Mouse (Mus musculus) embryonic fibroblast, embryonic 13.5 days (primary cell): ENCODE results near the gene Astn2. TPM values are rescaled to one million over a fixed set of nuclear protein-coding genes. Genes with fewer than 3 reads are reported as not detected.

Source experiments
- H3K27ac ChIP-seq: 2 replicates; pipeline ENCODE4 v1.5.1; 2012; ENCODE audit warnings: low read length, control low read depth, inconsistent platforms; ENCODE audit not compliant: insufficient read depth
- H3K4me1 ChIP-seq: 2 replicates; pipeline ENCODE4 v1.6.1; 2011; ENCODE audit warnings: low read length; ENCODE audit not compliant: control insufficient read depth, insufficient read depth
- H3K4me3 ChIP-seq: 2 replicates; pipeline ENCODE4 v1.5.1; 2011; ENCODE audit warnings: mild to moderate bottlenecking, control low read depth, low read length; ENCODE audit not compliant: insufficient read depth
- CTCF ChIP-seq: IDR thresholded peaks from 2 replicates; pipeline ENCODE4 v1.5.1; 2011; ENCODE audit warnings: mild to moderate bottlenecking, control low read depth, low read length, moderate library complexity, borderline replicate concordance; ENCODE audit not compliant: insufficient read depth
- POLR2A ChIP-seq: IDR thresholded peaks from 2 replicates; pipeline ENCODE4 v1.6.1; 2011; ENCODE audit warnings: low read depth, mild to moderate bottlenecking, control low read depth, low read length, moderate library complexity
- polyA plus RNA-seq: library from polyadenylated mRNA; stranded (reverse); fragments of >200 nt; gene quantifications from 2 replicates; pipeline ENCODE4 v1.2.4, GENCODE M21; 2011; ENCODE audit warnings: low read depth; ENCODE audit not compliant: missing spikeins, insufficient read length

Astn2 gene
- polyA plus RNA-seq, 1 experiment: 4.2 TPM

- no peak overlapping the region for H3K27ac ChIP-seq
- TF ChIP-seq POLR2A (no peak), CTCF (no peak)
- no peak overlapping the region for H3K4me3 ChIP-seq
- H3K4me1 ChIP-seq: no peaks in the 10 kb centered on the region
These were observed 817.5 kb downstream of the Astn2 start for GRCm38 (mm10) chr4:65586947-65587346.

GRCm38 (mm10) chr4:65580254-65580653 lies 824.2 kb downstream of the Astn2 start:
- peak overlapping the region; percentile 25; the same call in 1 of the 2 replicates for H3K27ac ChIP-seq

GRCm38 (mm10) chr4:65565493-65565892 lies 838.9 kb downstream of the Astn2 start:
- Histone ChIP-seq H3K4me1 (no peaks in the 10 kb centered on the region), H3K27ac (no peak overlapping the region), H3K4me3 (no peak overlapping the region)
- TF ChIP-seq CTCF (no peak), POLR2A (no peak)

More at GRCm38 (mm10) chr4:65580254-65580653, 824.2 kb downstream of the Astn2 start:
- Histone ChIP-seq H3K4me1 (peaks cover 4% of the 10 kb centered on the region), H3K4me3 (no peak overlapping the region)
- no peak for TF ChIP-seq POLR2A
- TF ChIP-seq CTCF: no peak

GRCm38 (mm10) chr4:65548561-65548960 lies 855.9 kb downstream of the Astn2 start:
- TF ChIP-seq CTCF: no peak
- TF ChIP-seq POLR2A: no peak
- Histone ChIP-seq H3K4me1 (no peaks in the 10 kb centered on the region), H3K4me3 (no peak overlapping the region), H3K27ac (no peak overlapping the region)

- no peak overlapping the region for H3K4me3 ChIP-seq
- H3K4me1 ChIP-seq: no peaks in the 10 kb centered on the region
- TF ChIP-seq CTCF: no peak
- TF ChIP-seq POLR2A: no peak
- H3K27ac ChIP-seq: no peak overlapping the region
These were observed 858.8 kb downstream of the Astn2 start for GRCm38 (mm10) chr4:65545582-65545981.

GRCm38 (mm10) chr4:65532071-65532736 lies 872.2 kb downstream of the Astn2 start:
- TF ChIP-seq CTCF (no peak), POLR2A (no peak)
- peaks cover 2% of the 10 kb centered on the region; the same call in 1 of the 2 replicates for H3K4me1 ChIP-seq
- H3K27ac ChIP-seq: peak overlapping the region; percentile 9; the same call in 1 of the 2 replicates
- no peak overlapping the region for H3K4me3 ChIP-seq

GRCm38 (mm10) chr4:65531621-65532020 lies 872.8 kb downstream of the Astn2 start:
- TF ChIP-seq CTCF: no peak
- no peak for TF ChIP-seq POLR2A
- Histone ChIP-seq H3K4me1 (peaks cover 2% of the 10 kb centered on the region; the same call in 1 of the 2 replicates), H3K4me3 (no peak overlapping the region), H3K27ac (peak overlapping the region; percentile 9; the same call in 1 of the 2 replicates)

- no peak for TF ChIP-seq CTCF
- no peak for TF ChIP-seq POLR2A
- Histone ChIP-seq H3K27ac (no peak overlapping the region), H3K4me3 (no peak overlapping the region), H3K4me1 (peaks cover 2% of the 10 kb centered on the region; the same call in 1 of the 2 replicates)
These were observed 873.5 kb downstream of the Astn2 start for GRCm38 (mm10) chr4:65530901-65531300.

GRCm38 (mm10) chr4:65508101-65508500 lies 896.3 kb downstream of the Astn2 start:
- no peak for TF ChIP-seq CTCF
- TF ChIP-seq POLR2A: no peak
- Histone ChIP-seq H3K27ac (no peak overlapping the region), H3K4me1 (no peaks in the 10 kb centered on the region), H3K4me3 (no peak overlapping the region)

GRCm38 (mm10) chr4:65506870-65507269 lies 897.5 kb downstream of the Astn2 start:
- TF ChIP-seq POLR2A (no peak), CTCF (no peak)
- Histone ChIP-seq H3K27ac (no peak overlapping the region), H3K4me3 (no peak overlapping the region), H3K4me1 (no peaks in the 10 kb centered on the region)

- H3K4me1 ChIP-seq: no peaks in the 10 kb centered on the region
- TF ChIP-seq CTCF (peak; percentile 83), POLR2A (no peak)
- H3K27ac ChIP-seq: no peak overlapping the region
- no peak overlapping the region for H3K4me3 ChIP-seq
These were observed 908.0 kb downstream of the Astn2 start for GRCm38 (mm10) chr4:65496463-65496834.
